Mouse (Mus musculus) neutrophil, adult 5-6 weeks (primary cell): Measurements from ENCODE around the gene Catip. TPM values are rescaled to one million over a fixed set of nuclear protein-coding genes. Genes with fewer than 3 reads are reported as not detected.
A peak's percentile ranks its signal among the peaks of the same experiment; 100 is the strongest.

Experiments used
- ATAC-seq: fragments of 151-379, 151-347 bp; 2 replicates; pipeline ENCODE4 v1.8.0; 2017; ENCODE audit warnings: mild to moderate bottlenecking, moderate TSS enrichment; ENCODE audit not compliant: insufficient number of reproducible peaks, poor library complexity, low FRiP score, severe bottlenecking; ENCODE audit errors: extremely low read depth
- total RNA-seq: library from RNA; stranded (forward); fragments of 200-1000 nt; gene quantifications from 2 replicates; pipeline ENCODE4 v1.2.3, GENCODE M21; 2017

Gene Catip
- total RNA-seq, 1 experiment from 2014 or later, result not detected

GRCm38 (mm10) chr1:74393697-74394096, 31.8 kb downstream of the Catip start:
- ATAC-seq, result no peak

- ATAC-seq, result no peak
These were observed 32.4 kb downstream of the Catip start for GRCm38 (mm10) chr1:74394311-74394710.

GRCm38 (mm10) chr1:74394858-74395257, 33.0 kb downstream of the Catip start:
- ATAC-seq, result no peak

- no peak for ATAC-seq
These were observed 33.4 kb downstream of the Catip start for GRCm38 (mm10) chr1:74395290-74395689.

GRCm38 (mm10) chr1:74396456-74397222, 34.7 kb downstream of the Catip start:
- ATAC-seq, result peak; percentile 7; the same call in 1 of the 2 replicates

- peak; percentile 81 for ATAC-seq
These were observed 35.5 kb downstream of the Catip start for GRCm38 (mm10) chr1:74397268-74397918.

- ATAC-seq, result peak; percentile 49
These were observed 36.1 kb downstream of the Catip start for GRCm38 (mm10) chr1:74397919-74398451.

GRCm38 (mm10) chr1:74400531-74400930, 38.6 kb downstream of the Catip start:
- ATAC-seq, result no peak

GRCm38 (mm10) chr1:74401015-74401702, 39.3 kb downstream of the Catip start:
- ATAC-seq, result no peak

- no peak for ATAC-seq
These were observed 42.3 kb downstream of the Catip start for GRCm38 (mm10) chr1:74404206-74404605.

GRCm38 (mm10) chr1:74408589-74409504, 46.9 kb downstream of the Catip start, which contains the start of gene Vil1:
TSS of gene Vil1 (plus strand) at chr1:74409376.
- ATAC-seq, result no peak

GRCm38 (mm10) chr1:74411753-74412325, 49.9 kb downstream of the Catip start:
- ATAC-seq, result no peak

- ATAC-seq, result no peak
These were observed 50.8 kb downstream of the Catip start for GRCm38 (mm10) chr1:74412711-74413110.

- ATAC-seq, result peak; percentile 17; the same call in 1 of the 2 replicates
These were observed 53.2 kb downstream of the Catip start for GRCm38 (mm10) chr1:74415143-74415542.
